Mouse (Mus musculus) forebrain, postnatal 0 days (tissue): ENCODE measurements around the gene Atf6. TPM values are rescaled to one million over a fixed set of nuclear protein-coding genes. Genes with fewer than 3 reads are reported as not detected.

Experiments used
- ATAC-seq: fragments of 200-750 bp; cut with Nextera tagmentation; 2 replicates; pipeline ENCODE4 v1.8.0; 2017; ENCODE audit warnings: mild to moderate bottlenecking, moderate library complexity
- DNase-seq: peaks from one replicate; pipeline ENCODE4 v3.0.0-alpha.2; 2015
- H3K27ac ChIP-seq: fragments of 300-500 bp; sonication (generic); 2 replicates; pipeline ENCODE4 v1.5.1; 2014; ENCODE audit warnings: low read depth, mild to moderate bottlenecking, antibody characterized with exemption, low read length, moderate library complexity, mixed read lengths
- H3K27me3 ChIP-seq: fragments of 300-500 bp; sonication (generic); 2 replicates; pipeline ENCODE4 v1.6.1; 2014; ENCODE audit warnings: mild to moderate bottlenecking, low read length, mixed read lengths; ENCODE audit not compliant: insufficient read depth
- H3K36me3 ChIP-seq: fragments of 300-500 bp; sonication (generic); 2 replicates; pipeline ENCODE4 v1.6.1; 2014; ENCODE audit warnings: mild to moderate bottlenecking, moderate library complexity; ENCODE audit not compliant: insufficient read depth
- H3K4me1 ChIP-seq: fragments of 300-500 bp; sonication (generic); 2 replicates; pipeline ENCODE4 v1.6.1; 2014; ENCODE audit warnings: antibody characterized with exemption; ENCODE audit not compliant: insufficient read depth
- H3K4me2 ChIP-seq: fragments of 300-500 bp; sonication (generic); 2 replicates; pipeline ENCODE4 v1.6.1; 2014; ENCODE audit warnings: low read depth, mild to moderate bottlenecking, moderate library complexity
- H3K4me3 ChIP-seq: fragments of 300-500 bp; sonication (generic); 2 replicates; pipeline ENCODE4 v1.5.1; 2014; ENCODE audit warnings: low read depth, low read length, mixed read lengths
- H3K9ac ChIP-seq: fragments of 300-500 bp; sonication (generic); 2 replicates; pipeline ENCODE4 v1.6.1; 2014; ENCODE audit warnings: mild to moderate bottlenecking
- H3K9me3 ChIP-seq: fragments of 300-500 bp; sonication (generic); 2 replicates; pipeline ENCODE4 v1.6.1; 2016; ENCODE audit warnings: low read length
- CTCF ChIP-seq: sonication (generic); IDR thresholded peaks from 2 replicates; pipeline ENCODE4 v1.5.1; 2016; ENCODE audit warnings: antibody characterized with exemption, control low read depth, low read depth
- WGBS: fragments of 180-500 bp; shearing (Covaris S2); extraction: QIAGEN DNeasy Blood & Tissue Kit; methylation state at CpG from one replicate; pipeline ENCODE4 v1.1.7; 2014; 5-methylcytosine and 5-hydroxymethylcytosine counted together
- polyA plus RNA-seq: library from polyadenylated mRNA; unstranded; fragments of >200 nt; fragmentation: Nextera tagmentation; extraction: Ambion mirVana; gene quantifications from 2 replicates; pipeline ENCODE4 v1.2.1, GENCODE M21; 2015
- total RNA-seq: library from RNA; depleted of rRNA; stranded (reverse); fragments of >200 nt; gene quantifications from 2 replicates; pipeline ENCODE4 v1.2.3, GENCODE M21; 2014

The Atf6 gene
- total and polyA plus RNA-seq, 2 experiments from 2014 or later = 5.3 to 18.1 TPM

- 21% methylated on average over 8 of the region's 8 CpGs for WGBS
- H3K9me3 ChIP-seq = no peaks in the 10 kb centered on the region
- H3K27ac ChIP-seq = no peak overlapping the region
- DNase-seq (peak; percentile 4), ATAC-seq (no peak)
- peaks cover 3% of the 10 kb centered on the region for H3K36me3 ChIP-seq
- H3K4me2 ChIP-seq = peak overlapping the region; percentile 55
- no peaks in the 10 kb centered on the region for H3K27me3 ChIP-seq
- peak overlapping the region; percentile 91 for H3K9ac ChIP-seq
- H3K4me3 ChIP-seq = peak overlapping the region; percentile 98
- no peak for TF ChIP-seq CTCF
- no peaks in the 10 kb centered on the region; the same call in 1 of the 2 replicates for H3K4me1 ChIP-seq
Measured at GRCm38 (mm10) chr1:170884390-170884789, 16.8 kb upstream of the Atf6 start.

GRCm38 (mm10) chr1:170882915-170883485 is 15.4 kb upstream of the Atf6 start:
- no peak for DNase-seq
- no peak for ATAC-seq
- no peaks in the 10 kb centered on the region for H3K27me3 ChIP-seq
- WGBS = 93% methylated on average over 5 of the region's 5 CpGs
- no peak overlapping the region for H3K4me3 ChIP-seq
- no peak for TF ChIP-seq CTCF
- no peak overlapping the region for H3K4me2 ChIP-seq
- no peak overlapping the region for H3K27ac ChIP-seq
- no peaks in the 10 kb centered on the region for H3K9me3 ChIP-seq
- H3K9ac ChIP-seq = no peak overlapping the region
- no peaks in the 10 kb centered on the region; the same call in 1 of the 2 replicates for H3K4me1 ChIP-seq
- H3K36me3 ChIP-seq = peaks cover 8% of the 10 kb centered on the region

- 97% methylated on average over 5 of the region's 5 CpGs for WGBS
- H3K4me1 ChIP-seq = no peaks in the 10 kb centered on the region
- H3K9me3 ChIP-seq = no peaks in the 10 kb centered on the region
- H3K4me2 ChIP-seq = no peak overlapping the region
- no peak overlapping the region for H3K9ac ChIP-seq
- no peak overlapping the region for H3K4me3 ChIP-seq
- peaks cover 30% of the 10 kb centered on the region for H3K36me3 ChIP-seq
- TF ChIP-seq CTCF = no peak
- no peaks in the 10 kb centered on the region for H3K27me3 ChIP-seq
- DNase-seq (no peak), ATAC-seq (no peak)
- H3K27ac ChIP-seq = no peak overlapping the region
Measured at GRCm38 (mm10) chr1:170876906-170877305, 9.3 kb upstream of the Atf6 start.

- ATAC-seq (no peak), DNase-seq (no peak)
- H3K4me3 ChIP-seq = no peak overlapping the region
- no peaks in the 10 kb centered on the region for H3K9me3 ChIP-seq
- no peak overlapping the region for H3K4me2 ChIP-seq
- H3K36me3 ChIP-seq = peaks cover 30% of the 10 kb centered on the region
- 90% methylated on average over 3 of the region's 3 CpGs for WGBS
- no peak overlapping the region for H3K27ac ChIP-seq
- H3K9ac ChIP-seq = no peak overlapping the region
- no peak for TF ChIP-seq CTCF
- no peaks in the 10 kb centered on the region for H3K27me3 ChIP-seq
- H3K4me1 ChIP-seq = no peaks in the 10 kb centered on the region
Measured at GRCm38 (mm10) chr1:170875676-170876075, 8.1 kb upstream of the Atf6 start.

GRCm38 (mm10) chr1:170871961-170872360 is 4.4 kb upstream of the Atf6 start:
- WGBS = 99% methylated on average over 2 of the region's 2 CpGs
- TF ChIP-seq CTCF = 0 out of 2 replicates have a peak, but pooled peaks have one; percentile 3

GRCm38 (mm10) chr1:170871402-170871801 is 3.8 kb upstream of the Atf6 start:
- no peak overlapping the region for H3K4me3 ChIP-seq
- ATAC-seq = no peak
- H3K9ac ChIP-seq = no peak overlapping the region
- H3K27ac ChIP-seq = no peak overlapping the region
- H3K4me1 ChIP-seq = peaks cover 5% of the 10 kb centered on the region; the same call in 1 of the 2 replicates
- 89% methylated on average over 6 of the region's 6 CpGs for WGBS
- TF ChIP-seq CTCF = no peak
- peaks cover 11% of the 10 kb centered on the region; the same call in 1 of the 2 replicates for H3K36me3 ChIP-seq
- H3K27me3 ChIP-seq = no peaks in the 10 kb centered on the region
- DNase-seq = no peak
- no peak overlapping the region for H3K4me2 ChIP-seq
- no peaks in the 10 kb centered on the region for H3K9me3 ChIP-seq

More at GRCm38 (mm10) chr1:170871961-170872360, 4.4 kb upstream of the Atf6 start:
- DNase-seq = no peak
- no peak overlapping the region for H3K4me2 ChIP-seq
- peaks cover 17% of the 10 kb centered on the region for H3K36me3 ChIP-seq
- no peaks in the 10 kb centered on the region for H3K9me3 ChIP-seq
- no peak overlapping the region for H3K4me3 ChIP-seq
- no peak for ATAC-seq
- no peaks in the 10 kb centered on the region for H3K4me1 ChIP-seq
- no peak overlapping the region for H3K9ac ChIP-seq
- H3K27ac ChIP-seq = no peak overlapping the region
- no peaks in the 10 kb centered on the region for H3K27me3 ChIP-seq

GRCm38 (mm10) chr1:170868905-170869283 is 1.3 kb upstream of the Atf6 start:
- Histone ChIP-seq H3K4me3 (peak overlapping the region; percentile 73), H3K4me2 (peak overlapping the region; percentile 67), H3K4me1 (peaks cover 7% of the 10 kb centered on the region; the same call in 1 of the 2 replicates), H3K36me3 (no peaks in the 10 kb centered on the region), H3K9me3 (no peaks in the 10 kb centered on the region), H3K9ac (peak overlapping the region; percentile 62), H3K27ac (0 out of 2 replicates have a peak overlapping the region, but pooled peaks have one; percentile 47), H3K27me3 (no peaks in the 10 kb centered on the region)
- DNase-seq (no peak), ATAC-seq (peak; percentile 13; the same call in 1 of the 2 replicates)
- TF ChIP-seq CTCF = no peak
- WGBS = 17% methylated on average over 14 of the region's 14 CpGs
